Mouse (Mus musculus) fat pad, adult 2 months (tissue): Measurements from ENCODE around the gene Tuba3b.

Source experiments
- DNase-seq: peaks from one replicate; pipeline ENCODE4 v3.0.0-alpha.2; 2011; ENCODE audit warnings: low read depth, low spot score; ENCODE audit errors: extremely low read depth

The Tuba3b gene

DNA sequence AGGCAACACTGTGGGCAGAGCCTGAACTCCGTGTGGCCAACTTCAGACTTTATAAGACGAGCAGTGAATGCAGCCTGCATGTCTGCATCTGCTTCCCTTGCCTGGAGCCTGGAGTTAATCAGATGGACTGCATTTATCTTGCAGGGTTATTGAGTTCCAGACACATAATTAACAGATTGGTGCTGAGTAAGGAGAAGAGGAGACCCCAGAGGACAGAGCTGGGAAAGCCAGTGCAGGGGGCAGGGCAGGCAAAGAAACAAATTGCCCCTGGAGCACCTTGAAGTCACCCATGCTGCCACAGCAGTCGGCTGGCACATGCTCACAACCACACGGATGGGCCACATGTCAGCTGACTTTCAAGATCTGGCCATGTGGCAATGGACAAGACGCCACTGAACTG lies 48.7 kb downstream of the Tuba3b start:
- no peak for DNase-seq

DNA sequence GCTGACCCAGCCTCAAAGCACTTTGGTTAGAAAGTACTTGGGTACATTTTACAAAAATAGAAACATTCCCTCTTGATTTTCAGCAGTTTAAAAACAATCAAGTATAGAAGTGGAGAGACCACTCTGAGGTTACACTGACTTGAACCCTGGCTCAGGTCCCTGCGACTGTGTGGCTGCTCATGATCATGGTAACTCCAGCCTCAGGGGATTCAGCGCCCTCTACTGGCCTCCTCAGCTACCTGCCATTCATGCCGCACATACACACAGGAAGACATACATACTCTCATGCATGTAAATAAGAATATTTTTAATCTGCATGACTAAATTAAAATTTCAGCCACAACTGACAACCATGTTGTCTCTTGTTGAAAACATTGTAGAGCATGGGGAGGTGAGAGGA lies 50.2 kb downstream of the Tuba3b start:
- no peak for DNase-seq

DNA sequence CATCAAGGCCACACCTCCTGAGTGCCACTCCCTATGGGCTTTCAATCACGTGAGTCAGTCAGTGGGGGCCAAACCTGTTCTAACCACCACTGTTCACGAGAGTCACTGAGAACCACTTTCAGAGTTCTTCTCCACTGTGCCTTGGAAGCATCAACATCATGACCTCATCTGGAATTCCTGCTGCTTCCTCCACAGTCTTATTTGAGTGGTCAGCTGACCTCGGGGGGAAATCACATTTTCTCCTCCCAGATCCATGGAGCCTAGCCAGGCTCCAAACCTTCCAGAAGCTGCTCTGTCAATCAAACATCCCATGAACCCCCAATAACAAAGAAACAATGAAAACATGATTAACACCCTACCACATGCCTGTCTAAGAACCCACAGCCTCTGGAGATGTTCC lies 52.1 kb downstream of the Tuba3b start:
- DNase-seq = no peak

DNA sequence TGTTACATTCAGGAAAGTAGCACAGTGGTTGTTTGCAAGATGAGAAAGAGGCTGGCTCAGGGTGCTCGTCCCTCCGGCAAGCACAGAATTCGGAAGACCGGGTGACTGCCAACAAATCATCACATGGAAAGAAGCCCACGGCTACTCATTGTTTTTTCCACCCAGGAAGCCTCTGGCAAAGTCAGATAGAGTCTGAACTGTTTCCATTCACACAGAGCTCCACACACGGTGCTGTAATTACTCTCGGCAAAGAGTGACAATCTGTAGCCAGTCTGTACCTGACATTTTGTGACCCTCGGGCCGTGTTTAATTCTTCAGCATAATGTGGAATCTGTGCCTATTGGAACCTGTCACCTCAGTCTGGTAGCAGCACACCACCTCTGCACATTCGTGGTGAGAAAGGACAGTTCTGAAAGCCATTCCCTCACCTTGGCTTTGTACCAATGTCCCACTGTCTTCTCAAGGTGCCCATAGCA lies 54.1 kb downstream of the Tuba3b start:
- no peak for DNase-seq
